Mouse (Mus musculus): ENCODE measurements around the gene Stxbp3. TPM values are rescaled to one million over a fixed set of nuclear protein-coding genes. Genes with fewer than 3 reads are reported as not detected.

The Stxbp3 gene
- polyA plus RNA-seq, 1 experiment: 12.3 TPM

DNA sequence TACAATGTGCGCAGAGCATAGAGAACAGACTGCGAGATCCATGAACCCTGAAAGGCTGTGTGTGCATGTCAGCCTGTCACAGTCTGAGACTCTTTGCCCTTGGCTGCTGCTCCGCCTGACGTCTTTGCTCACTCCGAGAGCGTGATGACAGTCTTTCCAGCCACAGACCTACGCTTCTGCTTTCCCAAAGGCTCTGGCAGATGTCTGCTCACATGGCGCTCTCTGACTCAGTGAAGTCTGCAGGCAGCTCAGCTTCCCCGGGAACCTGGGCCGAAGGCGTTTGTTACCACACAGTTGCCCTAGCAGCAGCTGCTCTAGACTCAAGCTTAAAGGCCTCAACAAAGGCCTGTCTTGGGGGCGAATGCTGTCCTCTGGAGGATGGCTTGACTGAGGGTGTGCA is 15.0 kb upstream of the Stxbp3 start:
- H3K4me3 ChIP-seq (ENCODE audit: insufficient read depth, poor library complexity, severe bottlenecking): no peak overlapping the region
- TF ChIP-seq CEBPB (IDR thresholded peaks at IDR 0.05; ENCODE audit: low read depth) (no peak), MYOD1 (IDR thresholded peaks at IDR 0.05; ENCODE audit: control insufficient read depth, insufficient read length, low read depth) (no peak), MAX (IDR thresholded peaks at IDR 0.05) (peak; percentile 35), FOSL1 (IDR thresholded peaks at IDR 0.05; ENCODE audit: insufficient read depth, low read length, poor library complexity, severe bottlenecking) (no peak), USF1 (IDR thresholded peaks at IDR 0.05; ENCODE audit: low read depth) (peak; percentile 7), MYOG (IDR thresholded peaks at IDR 0.05; ENCODE audit: control insufficient read depth, extremely low read depth, insufficient read length) (no peak)
- peak overlapping the region; percentile 13 for H3ac ChIP-seq (ENCODE audit: control insufficient read depth, insufficient read length, low read depth)
- no peaks in the 10 kb centered on the region for H3K27me3 ChIP-seq (ENCODE audit: control insufficient read depth, insufficient read depth, insufficient read length)
- no peaks in the 10 kb centered on the region for H3K79me3 ChIP-seq (ENCODE audit: low read depth)
- H3K36me3 ChIP-seq (ENCODE audit: control insufficient read depth, insufficient read depth): no peaks in the 10 kb centered on the region
- H3K79me2 ChIP-seq (ENCODE audit: control insufficient read depth, insufficient read depth): no peaks in the 10 kb centered on the region

DNA sequence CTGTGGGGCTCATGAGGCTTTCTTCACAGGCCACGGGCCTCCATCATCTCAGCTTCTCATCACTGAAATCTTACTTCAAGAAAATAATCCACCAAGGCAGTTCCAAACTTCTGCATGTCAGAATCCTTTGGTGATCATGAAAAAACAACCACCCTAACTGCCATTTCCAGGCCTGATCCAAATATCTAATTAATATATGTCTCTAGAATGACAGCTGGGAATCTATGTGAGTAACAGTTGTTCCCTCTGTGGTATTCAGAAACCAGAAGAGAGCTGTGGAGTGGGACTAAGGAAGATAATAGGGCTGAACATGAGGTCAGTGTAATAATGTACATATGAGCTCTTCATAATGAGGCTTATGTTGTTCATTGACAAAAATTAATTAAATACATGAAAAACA is 12.9 kb upstream of the Stxbp3 start:
- TF ChIP-seq USF1 (IDR thresholded peaks at IDR 0.05; ENCODE audit: low read depth) (no peak), CTCF (IDR thresholded peaks at IDR 0.05; ENCODE audit: control insufficient read depth, insufficient read depth, insufficient read length) (no peak), MAX (IDR thresholded peaks at IDR 0.05) (no peak), MYOD1 (IDR thresholded peaks at IDR 0.05; ENCODE audit: control insufficient read depth, insufficient read length, low read depth) (no peak), FOSL1 (IDR thresholded peaks at IDR 0.05; ENCODE audit: insufficient read depth, low read length, poor library complexity, severe bottlenecking) (no peak), CEBPB (IDR thresholded peaks at IDR 0.05; ENCODE audit: low read depth) (no peak), MYOG (IDR thresholded peaks at IDR 0.05; ENCODE audit: control insufficient read depth, extremely low read depth, insufficient read length) (no peak)
- Histone ChIP-seq H3K4me3 (ENCODE audit: insufficient read depth, poor library complexity, severe bottlenecking) (no peak overlapping the region), H3K27me3 (ENCODE audit: control insufficient read depth, insufficient read depth, insufficient read length) (no peaks in the 10 kb centered on the region), H3K36me3 (ENCODE audit: control insufficient read depth, insufficient read depth) (no peaks in the 10 kb centered on the region), H3ac (ENCODE audit: control insufficient read depth, insufficient read length, low read depth) (no peak overlapping the region), H3K79me3 (ENCODE audit: low read depth) (no peaks in the 10 kb centered on the region), H3K79me2 (ENCODE audit: control insufficient read depth, insufficient read depth) (no peaks in the 10 kb centered on the region)

DNA sequence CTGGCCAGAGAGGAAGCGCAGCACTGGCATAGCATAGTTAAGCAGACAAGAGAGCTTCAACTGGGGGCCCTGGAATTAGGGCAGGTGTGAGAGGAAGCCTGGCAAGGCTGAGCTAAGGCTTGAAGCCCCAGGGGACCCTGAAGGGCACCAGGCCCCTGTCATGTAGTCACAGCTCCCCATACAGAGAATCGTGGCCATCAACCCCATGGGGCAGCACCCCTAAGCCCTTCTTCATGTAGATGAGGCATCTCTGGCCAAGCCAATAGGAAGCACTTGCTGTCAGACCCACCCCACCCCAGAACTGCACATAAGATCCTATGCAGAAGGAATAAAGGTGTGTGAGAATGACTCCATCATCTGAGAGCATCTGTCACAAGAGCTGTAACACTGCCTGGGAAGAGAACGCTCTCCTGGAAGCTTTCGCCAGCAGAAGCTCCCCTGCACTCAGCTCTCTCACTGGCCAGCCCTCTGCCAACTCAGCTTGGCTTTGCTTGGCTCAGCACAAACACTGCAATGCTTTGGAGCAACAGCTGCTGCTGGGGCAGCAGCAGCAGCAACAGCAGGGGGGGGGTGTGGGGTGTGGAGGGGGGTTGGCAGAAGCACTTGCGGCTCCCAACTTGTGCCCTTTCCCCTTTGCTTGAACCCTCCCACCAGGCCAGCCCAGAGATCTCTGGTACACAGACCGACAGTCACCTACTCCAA is 11.8 kb upstream of the Stxbp3 start:
- no peak overlapping the region for H3K4me3 ChIP-seq (ENCODE audit: insufficient read depth, poor library complexity, severe bottlenecking)
- H3K79me2 ChIP-seq (ENCODE audit: control insufficient read depth, insufficient read depth): no peaks in the 10 kb centered on the region
- H3K79me3 ChIP-seq (ENCODE audit: low read depth): no peaks in the 10 kb centered on the region
- no peaks in the 10 kb centered on the region for H3K36me3 ChIP-seq (ENCODE audit: control insufficient read depth, insufficient read depth)
- H3ac ChIP-seq (ENCODE audit: control insufficient read depth, insufficient read length, low read depth): no peak overlapping the region
- TF ChIP-seq MYOD1 (IDR thresholded peaks at IDR 0.05; ENCODE audit: control insufficient read depth, insufficient read length, low read depth) (no peak), MAX (IDR thresholded peaks at IDR 0.05) (no peak), CEBPB (IDR thresholded peaks at IDR 0.05; ENCODE audit: low read depth) (no peak), USF1 (IDR thresholded peaks at IDR 0.05; ENCODE audit: low read depth) (no peak), MYOG (IDR thresholded peaks at IDR 0.05; ENCODE audit: control insufficient read depth, extremely low read depth, insufficient read length) (no peak), FOSL1 (IDR thresholded peaks at IDR 0.05; ENCODE audit: insufficient read depth, low read length, poor library complexity, severe bottlenecking) (no peak), CTCF (IDR thresholded peaks at IDR 0.05; ENCODE audit: control insufficient read depth, insufficient read depth, insufficient read length) (no peak)
- H3K27me3 ChIP-seq (ENCODE audit: control insufficient read depth, insufficient read depth, insufficient read length): no peaks in the 10 kb centered on the region

DNA sequence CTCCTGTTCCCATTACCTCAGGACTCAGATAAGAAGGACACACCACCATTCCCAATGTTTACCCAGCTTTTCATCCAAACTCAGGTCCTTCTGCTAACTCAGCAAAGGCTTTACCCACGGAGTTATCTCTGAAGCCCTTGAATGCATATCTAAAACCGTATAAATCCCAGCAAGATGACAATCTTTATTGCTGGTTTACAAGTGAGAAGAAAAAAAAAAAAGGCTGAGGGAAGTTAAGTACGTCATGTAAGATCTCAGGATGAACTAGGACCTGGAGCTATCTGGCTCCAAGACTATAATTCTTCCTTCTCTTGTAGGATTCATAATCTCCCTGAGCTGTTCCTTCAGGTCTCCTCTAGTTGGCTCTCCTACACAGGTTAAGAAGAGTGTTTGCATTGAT is 11.2 kb upstream of the Stxbp3 start:
- Histone ChIP-seq H3K79me2 (ENCODE audit: control insufficient read depth, insufficient read depth) (no peaks in the 10 kb centered on the region), H3K4me3 (ENCODE audit: insufficient read depth, poor library complexity, severe bottlenecking) (no peak overlapping the region), H3K27me3 (ENCODE audit: control insufficient read depth, insufficient read depth, insufficient read length) (no peaks in the 10 kb centered on the region), H3K36me3 (ENCODE audit: control insufficient read depth, insufficient read depth) (no peaks in the 10 kb centered on the region), H3K79me3 (ENCODE audit: low read depth) (no peaks in the 10 kb centered on the region), H3ac (ENCODE audit: control insufficient read depth, insufficient read length, low read depth) (no peak overlapping the region)
- no peak for TF ChIP-seq FOSL1 (IDR thresholded peaks at IDR 0.05; ENCODE audit: insufficient read depth, low read length, poor library complexity, severe bottlenecking)
- no peak for TF ChIP-seq CEBPB (IDR thresholded peaks at IDR 0.05; ENCODE audit: low read depth)
- TF ChIP-seq USF1 (IDR thresholded peaks at IDR 0.05; ENCODE audit: low read depth): no peak
- no peak for TF ChIP-seq MYOD1 (IDR thresholded peaks at IDR 0.05; ENCODE audit: control insufficient read depth, insufficient read length, low read depth)
- no peak for TF ChIP-seq MYOG (IDR thresholded peaks at IDR 0.05; ENCODE audit: control insufficient read depth, extremely low read depth, insufficient read length)
- no peak for TF ChIP-seq MAX (IDR thresholded peaks at IDR 0.05)

DNA sequence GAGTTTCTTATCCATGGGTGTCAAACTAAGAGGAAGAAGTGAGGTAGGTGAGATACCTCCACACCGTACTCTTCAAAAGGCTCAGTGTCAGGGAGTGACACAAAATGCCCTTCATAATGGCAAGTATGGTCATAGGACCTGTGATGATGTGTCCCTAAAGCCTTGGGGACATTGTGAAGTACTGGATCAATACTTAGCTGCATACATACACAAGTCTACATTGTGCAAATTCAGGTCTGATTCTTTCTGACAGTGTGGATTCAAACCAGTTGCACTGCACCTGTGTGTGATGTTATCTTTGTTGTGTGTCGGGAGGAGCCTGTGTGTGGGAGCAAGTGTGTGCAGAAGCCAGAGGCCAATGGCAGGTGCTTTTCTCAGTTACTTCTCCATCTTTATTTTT is 10.7 kb upstream of the Stxbp3 start:
- Histone ChIP-seq H3K4me3 (ENCODE audit: insufficient read depth, poor library complexity, severe bottlenecking) (no peak overlapping the region), H3K36me3 (ENCODE audit: control insufficient read depth, insufficient read depth) (no peaks in the 10 kb centered on the region), H3ac (ENCODE audit: control insufficient read depth, insufficient read length, low read depth) (no peak overlapping the region), H3K27me3 (ENCODE audit: control insufficient read depth, insufficient read depth, insufficient read length) (no peaks in the 10 kb centered on the region), H3K79me3 (ENCODE audit: low read depth) (no peaks in the 10 kb centered on the region), H3K79me2 (ENCODE audit: control insufficient read depth, insufficient read depth) (no peaks in the 10 kb centered on the region)
- TF ChIP-seq FOSL1 (IDR thresholded peaks at IDR 0.05; ENCODE audit: insufficient read depth, low read length, poor library complexity, severe bottlenecking): no peak
- no peak for TF ChIP-seq USF1 (IDR thresholded peaks at IDR 0.05; ENCODE audit: low read depth)
- no peak for TF ChIP-seq MAX (IDR thresholded peaks at IDR 0.05)
- no peak for TF ChIP-seq MYOG (IDR thresholded peaks at IDR 0.05; ENCODE audit: control insufficient read depth, extremely low read depth, insufficient read length)
- no peak for TF ChIP-seq CTCF (IDR thresholded peaks at IDR 0.05; ENCODE audit: control insufficient read depth, insufficient read depth, insufficient read length)
- no peak for TF ChIP-seq MYOD1 (IDR thresholded peaks at IDR 0.05; ENCODE audit: control insufficient read depth, insufficient read length, low read depth)
- TF ChIP-seq CEBPB (IDR thresholded peaks at IDR 0.05; ENCODE audit: low read depth): no peak

Data from C2C12 (cell line).